Mouse (Mus musculus): ENCODE measurements at regions not wholly inside any gene's neighbourhood (a gene's known extent, or its start where the extent isn't known, plus 50 kb on each side); places are given as distances from the start of the nearest gene placed in this dataset.

- peak; percentile 79 for ATAC-seq (replicated peaks; ENCODE audit: low read depth, poor library complexity, severe bottlenecking)
Measured at GRCm38 (mm10) chr1:69746575-69747290, 59.7 kb upstream of the Ikzf2 start.

GRCm38 (mm10) chr1:69752724-69753123 lies 65.7 kb upstream of the Ikzf2 start:
- peak; percentile 91 for ATAC-seq (replicated peaks; ENCODE audit: low read depth, poor library complexity, severe bottlenecking)

GRCm38 (mm10) chr1:69757702-69758101 lies 69.1 kb upstream of the Spag16 start:
- no peak for ATAC-seq (replicated peaks; ENCODE audit: low read depth, poor library complexity, severe bottlenecking)

- ATAC-seq (replicated peaks; ENCODE audit: low read depth, poor library complexity, severe bottlenecking) = peak; percentile 99
Measured at GRCm38 (mm10) chr1:69759544-69759943, 67.2 kb upstream of the Spag16 start.

GRCm38 (mm10) chr1:69768714-69769113 lies 58.1 kb upstream of the Spag16 start:
- ATAC-seq (replicated peaks; ENCODE audit: low read depth, poor library complexity, severe bottlenecking) = no peak

- ATAC-seq (replicated peaks; ENCODE audit: low read depth, poor library complexity, severe bottlenecking) = peak; percentile 85
Measured at GRCm38 (mm10) chr1:69770209-69770608, 56.6 kb upstream of the Spag16 start.

GRCm38 (mm10) chr1:69771436-69771835 lies 55.3 kb upstream of the Spag16 start:
- no peak for ATAC-seq (replicated peaks; ENCODE audit: low read depth, poor library complexity, severe bottlenecking)

GRCm38 (mm10) chr1:69775589-69775988 lies 51.2 kb upstream of the Spag16 start:
- ATAC-seq (replicated peaks; ENCODE audit: low read depth, poor library complexity, severe bottlenecking) = peak; percentile 73

Measured in common myeloid progenitor, adult 5-6 weeks (primary cell).